Mouse (Mus musculus): ENCODE results near the gene Hif1an.

Hif1an gene

DNA sequence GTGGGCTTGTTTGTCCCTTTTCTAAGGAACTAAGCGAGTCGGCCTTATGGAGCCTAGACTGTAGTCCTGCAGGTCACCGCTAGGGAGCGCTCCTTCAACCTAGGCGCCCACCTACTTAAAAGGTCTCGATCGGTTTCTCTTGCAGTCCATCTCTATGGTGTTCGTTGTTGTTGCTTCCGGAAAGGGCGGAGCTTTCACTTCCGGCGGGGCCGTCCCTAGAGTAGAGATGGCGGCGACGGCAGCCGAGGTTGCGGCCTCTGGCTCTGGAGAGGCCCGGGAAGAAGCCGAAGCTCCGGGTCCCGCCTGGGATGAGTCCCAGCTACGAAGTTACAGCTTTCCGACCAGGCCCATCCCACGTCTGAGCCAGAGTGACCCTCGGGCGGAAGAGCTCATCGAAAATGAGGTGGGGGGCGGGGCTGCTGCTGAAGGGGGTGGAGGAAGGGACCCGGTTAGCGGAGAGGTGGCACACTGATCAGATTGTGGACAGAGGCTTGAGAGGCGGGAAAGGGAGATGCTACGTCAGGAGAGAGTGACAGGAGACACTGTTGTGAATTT is at the start of gene Hif1an:
Gene Hif1an (plus strand): TSS at position 199 of the 555 bp plus-strand sequence.
- DNase-seq = peak; percentile 92

DNA sequence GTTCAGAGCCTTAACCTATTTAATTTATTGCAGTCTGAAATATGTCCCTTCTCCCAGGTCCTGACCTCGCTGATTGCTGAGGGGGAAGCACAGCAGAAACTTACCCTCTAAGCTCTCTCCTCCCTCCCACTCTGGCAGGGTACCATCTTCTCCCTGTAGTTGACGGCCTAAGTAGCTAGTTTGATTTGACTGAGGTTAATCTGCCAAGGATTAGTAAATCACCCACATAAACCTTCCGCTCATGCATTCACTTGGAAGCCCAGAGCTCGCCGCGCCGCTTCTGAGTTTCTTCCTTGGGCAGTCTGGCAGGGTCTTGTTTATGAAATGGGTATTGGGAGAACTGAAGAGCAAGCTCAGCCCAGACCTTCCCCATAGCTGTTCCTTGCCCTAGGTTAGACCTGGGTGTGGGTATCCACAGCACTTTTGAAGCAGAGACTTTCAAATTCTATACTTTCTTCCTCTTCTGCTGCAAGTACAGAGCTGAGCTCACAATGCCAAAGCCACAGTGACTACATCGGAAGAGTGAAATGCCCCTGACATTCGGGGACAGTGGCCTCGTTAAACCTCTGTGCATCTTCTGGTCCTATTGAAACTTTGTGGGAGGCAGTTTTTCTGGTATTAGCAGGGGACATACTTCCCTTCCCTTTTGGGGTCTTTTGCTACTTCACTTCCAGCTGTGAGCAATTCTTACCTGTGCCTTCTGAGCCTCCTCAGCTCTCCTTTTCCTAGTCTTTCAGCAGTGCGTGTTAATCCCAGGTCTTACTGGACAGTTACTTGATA is 49.4 kb upstream of the Hif1an start:
- no peak for DNase-seq

- no peak for DNase-seq
Measured at GRCm38 (mm10) chr19:44513921-44514482, 48.6 kb upstream of the Hif1an start.

- DNase-seq = no peak
Measured at GRCm38 (mm10) chr19:44514521-44515451, 47.9 kb upstream of the Hif1an start.

DNA sequence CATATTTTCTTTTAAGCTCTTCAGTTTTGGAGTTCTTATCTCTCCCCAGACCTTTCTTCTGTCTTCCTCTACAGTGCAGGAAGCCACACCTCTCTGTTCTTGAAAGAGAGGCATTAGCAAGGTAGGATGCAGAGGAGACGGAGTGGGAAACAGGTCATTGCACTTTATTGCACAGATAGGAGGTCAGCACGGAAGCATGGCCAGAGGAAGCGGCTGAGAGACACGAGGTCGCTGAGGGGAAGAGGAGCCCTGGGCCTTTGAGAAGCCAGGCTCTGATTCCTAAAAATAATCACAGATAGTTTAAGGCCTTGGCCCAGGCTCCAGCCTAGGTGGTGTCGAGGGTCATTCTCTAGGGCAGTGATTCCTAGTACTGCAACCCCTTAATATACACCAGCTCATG is 46.9 kb upstream of the Hif1an start:
- DNase-seq = no peak

- DNase-seq = no peak
Measured at GRCm38 (mm10) chr19:44517996-44518768, 44.5 kb upstream of the Hif1an start.

DNA sequence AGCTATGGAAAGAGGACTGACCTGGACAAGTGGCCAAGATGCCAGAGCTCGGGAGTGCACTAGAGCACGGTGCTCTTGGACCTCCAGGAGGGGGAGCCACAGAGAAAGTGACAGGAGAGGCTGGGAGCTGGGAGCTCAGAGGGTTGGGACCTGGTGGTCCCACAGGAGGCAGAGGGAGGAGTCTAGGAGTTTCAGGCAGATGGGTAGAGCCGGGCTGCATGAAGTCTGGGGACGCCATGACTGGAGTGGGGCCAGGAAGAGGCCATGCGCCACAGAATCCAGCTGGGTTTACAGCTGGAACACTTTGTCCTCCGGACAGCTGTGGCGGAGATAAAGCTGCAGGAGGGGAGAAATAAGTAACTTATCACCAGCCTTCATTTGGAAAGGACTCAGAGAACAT is 43.5 kb upstream of the Hif1an start:
- no peak for DNase-seq

GRCm38 (mm10) chr19:44525551-44526205 is 37.0 kb upstream of the Hif1an start:
- no peak for DNase-seq

GRCm38 (mm10) chr19:44530018-44530417 is 32.6 kb upstream of the Hif1an start:
- DNase-seq = no peak

DNA sequence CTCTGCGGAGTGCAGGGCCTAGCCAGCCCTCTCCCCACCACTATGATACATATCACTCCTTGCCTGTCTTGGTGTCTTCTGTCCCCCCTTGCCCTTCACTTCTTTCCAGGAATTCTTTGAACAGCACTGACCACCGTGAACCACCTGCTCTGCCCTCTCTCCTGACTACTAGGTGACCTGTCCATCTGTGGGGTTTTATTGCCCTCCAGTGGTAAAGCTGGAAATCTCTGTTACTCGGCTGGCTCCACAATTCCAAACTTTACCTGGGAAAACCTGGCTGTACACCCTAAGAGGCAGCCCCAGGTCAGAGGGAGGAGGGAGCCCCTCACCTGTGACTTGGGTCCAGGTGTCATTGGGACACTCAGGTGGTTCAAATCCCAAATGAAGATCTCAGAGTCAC is 27.3 kb upstream of the Hif1an start:
- DNase-seq = no peak

- no peak for DNase-seq
Measured at GRCm38 (mm10) chr19:44537416-44537815, 25.2 kb upstream of the Hif1an start.

GRCm38 (mm10) chr19:44542694-44543178 is 19.9 kb upstream of the Hif1an start:
- no peak for DNase-seq

DNA sequence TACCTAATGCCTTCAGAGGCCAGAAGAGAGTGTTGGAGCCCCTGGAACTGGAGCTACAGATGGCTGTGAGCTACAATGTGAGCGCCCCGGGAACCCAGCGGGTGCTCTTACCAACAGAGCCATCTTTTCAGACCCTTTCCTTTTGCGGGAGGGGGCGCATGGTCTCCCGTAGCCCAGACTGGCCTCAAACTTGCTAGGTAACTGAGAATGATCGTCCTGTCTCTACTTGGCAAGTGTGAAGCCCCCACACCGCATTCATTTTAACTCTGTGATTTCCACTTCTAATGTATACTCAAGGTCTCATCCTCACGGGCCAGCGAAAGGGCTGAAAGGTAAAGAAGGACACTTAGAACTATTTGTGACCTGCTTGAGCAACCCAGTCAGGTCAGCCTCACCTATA is 18.3 kb upstream of the Hif1an start:
- DNase-seq = no peak

GRCm38 (mm10) chr19:44544775-44545174 is 17.9 kb upstream of the Hif1an start:
- peak; percentile 82 for DNase-seq

- peak; percentile 53 for DNase-seq
Measured at GRCm38 (mm10) chr19:44545321-44546041, 17.2 kb upstream of the Hif1an start, which contains the start of gene Sec31b. Gene Sec31b, minus strand, starts transcription at chr19:44545864.

GRCm38 (mm10) chr19:44552731-44553130 is 9.9 kb upstream of the Hif1an start, which contains the start of gene Gm20538:
Gene Gm20538, minus strand, starts transcription at chr19:44552831.
- no peak for DNase-seq

GRCm38 (mm10) chr19:44553286-44553685 is 9.4 kb upstream of the Hif1an start:
- no peak for DNase-seq

- no peak for DNase-seq
Measured at GRCm38 (mm10) chr19:44554490-44554860, 8.2 kb upstream of the Hif1an start.

DNA sequence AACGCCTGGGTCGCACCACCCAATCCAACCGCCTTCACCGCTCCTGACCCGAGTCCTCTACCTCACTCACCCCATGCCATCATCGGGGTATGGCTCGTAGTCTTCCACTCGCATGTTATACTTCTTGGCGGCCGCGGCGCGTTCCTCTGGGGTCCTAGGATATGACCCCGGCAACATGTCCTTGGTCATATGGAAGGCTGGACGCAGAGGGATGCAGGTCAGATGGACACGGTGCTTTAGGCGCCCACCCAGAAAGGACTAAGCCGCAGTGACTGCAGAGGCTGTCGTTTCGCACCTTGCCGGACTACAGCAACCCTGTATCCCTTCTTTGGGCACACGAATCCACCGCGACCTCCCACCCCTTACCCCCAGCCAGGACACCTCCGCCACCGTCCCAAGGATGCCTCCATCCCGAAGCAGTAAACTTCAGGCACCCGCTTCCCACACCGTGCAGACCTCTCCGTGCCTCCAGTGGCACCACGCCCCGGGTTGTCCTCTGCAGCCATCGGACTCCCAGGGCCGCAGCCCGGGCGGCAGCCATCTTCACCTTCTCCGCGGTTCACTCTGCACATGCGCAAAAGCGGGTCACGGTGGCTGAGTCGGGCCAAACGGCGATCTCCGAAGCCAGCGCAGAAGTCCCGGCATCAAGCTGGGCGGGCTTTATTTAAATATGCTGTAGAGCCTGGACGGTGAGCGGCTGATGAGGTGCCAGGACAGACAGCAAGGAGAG is 7.6 kb upstream of the Hif1an start, which contains the start of gene Ndufb8:
Gene Ndufb8 (minus strand): TSS at position 580 of the 730 bp plus-strand sequence.
- peak; percentile 95 for DNase-seq

GRCm38 (mm10) chr19:44564006-44564405 is 1.4 kb downstream of the Hif1an start:
- DNase-seq = no peak
